Mouse (Mus musculus): ENCODE measurements around the gene P4ha1. TPM values are rescaled to one million over a fixed set of nuclear protein-coding genes. Genes with fewer than 3 reads are reported as not detected.

The P4ha1 gene
- 80.9 and 90.0 TPM in 2 replicates for polyA plus RNA-seq (2015; fragmentation: Nextera tagmentation; extraction: Ambion mirVana)

- Histone ChIP-seq H3K4me2 (ENCODE audit: low read depth, low read length) (peak within 1 kb of the TSS; percentile 82), H3K9me3 (replicated peaks; ENCODE audit: control insufficient read depth, low read length) (no peaks in the 10 kb centered on the region), H3K27ac (ENCODE audit: low read length) (peak within 1 kb of the TSS; percentile 97), H3K9ac (ENCODE audit: low read length) (peak within 1 kb of the TSS; percentile 97), H3K4me1 (ENCODE audit: control insufficient read depth, insufficient read depth, low read length) (peaks cover 22% of the 10 kb centered on the region), H3K27me3 (ENCODE audit: control insufficient read depth, insufficient read depth, low read length) (no peaks in the 10 kb centered on the region), H3K4me3 (replicated peaks; ENCODE audit: low read length) (peak within 1 kb of the TSS; percentile 89), H3K36me3 (ENCODE audit: control insufficient read depth, insufficient read depth, low read length) (no peaks in the 10 kb centered on the region)
- under 1% methylated on average over 33 of the region's 39 CpGs for WGBS
- peak; percentile 99 for ATAC-seq (ENCODE audit: insufficient read depth, low FRiP score)
Observed at GRCm38 (mm10) chr10:59323100-59323487, at the start of gene P4ha1. Gene P4ha1, plus strand, starts transcription at chr10:59323296.

- Histone ChIP-seq H3K9me3 (replicated peaks; ENCODE audit: control insufficient read depth, low read length) (no peaks in the 10 kb centered on the region), H3K27me3 (ENCODE audit: control insufficient read depth, insufficient read depth, low read length) (no peaks in the 10 kb centered on the region), H3K9ac (ENCODE audit: low read length) (no peak overlapping the region), H3K4me2 (ENCODE audit: low read depth, low read length) (no peak overlapping the region), H3K36me3 (ENCODE audit: control insufficient read depth, insufficient read depth, low read length) (no peaks in the 10 kb centered on the region), H3K4me1 (ENCODE audit: control insufficient read depth, insufficient read depth, low read length) (0 out of 2 replicates have a peak, but pooled peaks cover 4% of the 10 kb centered on the region), H3K4me3 (replicated peaks; ENCODE audit: low read length) (no peak overlapping the region), H3K27ac (ENCODE audit: low read length) (no peak overlapping the region)
- no peak for ATAC-seq (ENCODE audit: insufficient read depth, low FRiP score)
- 76% methylated on average over 5 of the region's 5 CpGs for WGBS
Observed at GRCm38 (mm10) chr10:59275745-59276144, 47.4 kb upstream of the P4ha1 start.

GRCm38 (mm10) chr10:59277116-59277515 is 46.0 kb upstream of the P4ha1 start:
- Histone ChIP-seq H3K27me3 (ENCODE audit: control insufficient read depth, insufficient read depth, low read length) (no peaks in the 10 kb centered on the region), H3K27ac (ENCODE audit: low read length) (no peak overlapping the region), H3K4me2 (ENCODE audit: low read depth, low read length) (no peak overlapping the region), H3K36me3 (ENCODE audit: control insufficient read depth, insufficient read depth, low read length) (no peaks in the 10 kb centered on the region), H3K4me3 (replicated peaks; ENCODE audit: low read length) (no peak overlapping the region), H3K4me1 (ENCODE audit: control insufficient read depth, insufficient read depth, low read length) (no peaks in the 10 kb centered on the region), H3K9ac (ENCODE audit: low read length) (no peak overlapping the region), H3K9me3 (replicated peaks; ENCODE audit: control insufficient read depth, low read length) (no peaks in the 10 kb centered on the region)
- ATAC-seq (ENCODE audit: insufficient read depth, low FRiP score), result no peak
- 24% methylated on average over 10 of the region's 10 CpGs for WGBS

- no peak overlapping the region for H3K9ac ChIP-seq (ENCODE audit: low read length)
- ATAC-seq (ENCODE audit: insufficient read depth, low FRiP score), result no peak
- WGBS, result 45% methylated on average over 5 of the region's 5 CpGs
- no peaks in the 10 kb centered on the region for H3K27me3 ChIP-seq (ENCODE audit: control insufficient read depth, insufficient read depth, low read length)
- H3K4me2 ChIP-seq (ENCODE audit: low read depth, low read length), result no peak overlapping the region
- no peaks in the 10 kb centered on the region for H3K36me3 ChIP-seq (ENCODE audit: control insufficient read depth, insufficient read depth, low read length)
- no peaks in the 10 kb centered on the region for H3K4me1 ChIP-seq (ENCODE audit: control insufficient read depth, insufficient read depth, low read length)
- no peaks in the 10 kb centered on the region for H3K9me3 ChIP-seq (replicated peaks; ENCODE audit: control insufficient read depth, low read length)
- H3K4me3 ChIP-seq (replicated peaks; ENCODE audit: low read length), result no peak overlapping the region
- no peak overlapping the region for H3K27ac ChIP-seq (ENCODE audit: low read length)
Observed at GRCm38 (mm10) chr10:59277729-59278475, 45.2 kb upstream of the P4ha1 start.

GRCm38 (mm10) chr10:59283164-59283563 is 39.9 kb upstream of the P4ha1 start:
- no peaks in the 10 kb centered on the region for H3K27me3 ChIP-seq (ENCODE audit: control insufficient read depth, insufficient read depth, low read length)
- no peak for ATAC-seq (ENCODE audit: insufficient read depth, low FRiP score)
- no peak overlapping the region for H3K27ac ChIP-seq (ENCODE audit: low read length)
- no peak overlapping the region for H3K4me3 ChIP-seq (replicated peaks; ENCODE audit: low read length)
- WGBS, result 73% methylated on average over 3 of the region's 3 CpGs
- no peaks in the 10 kb centered on the region for H3K36me3 ChIP-seq (ENCODE audit: control insufficient read depth, insufficient read depth, low read length)
- no peak overlapping the region for H3K9ac ChIP-seq (ENCODE audit: low read length)
- no peaks in the 10 kb centered on the region for H3K9me3 ChIP-seq (replicated peaks; ENCODE audit: control insufficient read depth, low read length)
- no peak overlapping the region for H3K4me2 ChIP-seq (ENCODE audit: low read depth, low read length)
- H3K4me1 ChIP-seq (ENCODE audit: control insufficient read depth, insufficient read depth, low read length), result no peaks in the 10 kb centered on the region

GRCm38 (mm10) chr10:59283749-59284148 is 39.3 kb upstream of the P4ha1 start:
- no peak overlapping the region for H3K9ac ChIP-seq (ENCODE audit: low read length)
- no peaks in the 10 kb centered on the region for H3K27me3 ChIP-seq (ENCODE audit: control insufficient read depth, insufficient read depth, low read length)
- H3K4me1 ChIP-seq (ENCODE audit: control insufficient read depth, insufficient read depth, low read length), result no peaks in the 10 kb centered on the region
- no peak overlapping the region for H3K4me2 ChIP-seq (ENCODE audit: low read depth, low read length)
- no peaks in the 10 kb centered on the region for H3K36me3 ChIP-seq (ENCODE audit: control insufficient read depth, insufficient read depth, low read length)
- H3K9me3 ChIP-seq (replicated peaks; ENCODE audit: control insufficient read depth, low read length), result no peaks in the 10 kb centered on the region
- no peak overlapping the region for H3K27ac ChIP-seq (ENCODE audit: low read length)
- H3K4me3 ChIP-seq (replicated peaks; ENCODE audit: low read length), result no peak overlapping the region
- 84% methylated on average over 1 of the region's 1 CpGs for WGBS
- ATAC-seq (ENCODE audit: insufficient read depth, low FRiP score), result no peak

GRCm38 (mm10) chr10:59285530-59285929 is 37.6 kb upstream of the P4ha1 start:
- Histone ChIP-seq H3K4me2 (ENCODE audit: low read depth, low read length) (no peak overlapping the region), H3K27ac (ENCODE audit: low read length) (no peak overlapping the region), H3K36me3 (ENCODE audit: control insufficient read depth, insufficient read depth, low read length) (no peaks in the 10 kb centered on the region), H3K27me3 (ENCODE audit: control insufficient read depth, insufficient read depth, low read length) (no peaks in the 10 kb centered on the region), H3K9me3 (replicated peaks; ENCODE audit: control insufficient read depth, low read length) (no peaks in the 10 kb centered on the region), H3K4me3 (replicated peaks; ENCODE audit: low read length) (no peak overlapping the region), H3K9ac (ENCODE audit: low read length) (no peak overlapping the region), H3K4me1 (ENCODE audit: control insufficient read depth, insufficient read depth, low read length) (no peaks in the 10 kb centered on the region)
- 54% methylated on average over 5 of the region's 5 CpGs for WGBS
- no peak for ATAC-seq (ENCODE audit: insufficient read depth, low FRiP score)

- Histone ChIP-seq H3K27ac (ENCODE audit: low read length) (no peak overlapping the region), H3K4me2 (ENCODE audit: low read depth, low read length) (no peak overlapping the region), H3K9me3 (replicated peaks; ENCODE audit: control insufficient read depth, low read length) (no peaks in the 10 kb centered on the region), H3K4me3 (replicated peaks; ENCODE audit: low read length) (no peak overlapping the region), H3K27me3 (ENCODE audit: control insufficient read depth, insufficient read depth, low read length) (no peaks in the 10 kb centered on the region), H3K4me1 (ENCODE audit: control insufficient read depth, insufficient read depth, low read length) (no peaks in the 10 kb centered on the region), H3K9ac (ENCODE audit: low read length) (no peak overlapping the region), H3K36me3 (ENCODE audit: control insufficient read depth, insufficient read depth, low read length) (no peaks in the 10 kb centered on the region)
- ATAC-seq (ENCODE audit: insufficient read depth, low FRiP score), result no peak
- WGBS, result 52% methylated on average over 2 of the region's 2 CpGs
Observed at GRCm38 (mm10) chr10:59287251-59287650, 35.8 kb upstream of the P4ha1 start.

- Histone ChIP-seq H3K4me3 (replicated peaks; ENCODE audit: low read length) (no peak overlapping the region), H3K36me3 (ENCODE audit: control insufficient read depth, insufficient read depth, low read length) (no peaks in the 10 kb centered on the region), H3K9ac (ENCODE audit: low read length) (no peak overlapping the region), H3K27ac (ENCODE audit: low read length) (no peak overlapping the region), H3K4me2 (ENCODE audit: low read depth, low read length) (no peak overlapping the region), H3K9me3 (replicated peaks; ENCODE audit: control insufficient read depth, low read length) (no peaks in the 10 kb centered on the region), H3K27me3 (ENCODE audit: control insufficient read depth, insufficient read depth, low read length) (no peaks in the 10 kb centered on the region), H3K4me1 (ENCODE audit: control insufficient read depth, insufficient read depth, low read length) (no peaks in the 10 kb centered on the region)
- 33% methylated on average over 3 of the region's 3 CpGs for WGBS
- ATAC-seq (ENCODE audit: insufficient read depth, low FRiP score), result no peak
Observed at GRCm38 (mm10) chr10:59287662-59288061, 35.4 kb upstream of the P4ha1 start.

Measured in stomach, embryonic 16.5 days (tissue).